Mouse (Mus musculus) MEL (cell line): ENCODE results near the gene Srp72. TPM values are rescaled to one million over a fixed set of nuclear protein-coding genes. Genes with fewer than 3 reads are reported as not detected.
A peak's percentile ranks its signal among the peaks of the same experiment; 100 is the strongest.

Source experiments
- DNase-seq: peaks from one replicate; pipeline ENCODE4 v3.0.0; 2011; ENCODE audit warnings: low read depth, low spot score
- H3K27ac ChIP-seq: 2 replicates; pipeline ENCODE4 v1.5.1; 2012; ENCODE audit warnings: low read depth, mild to moderate bottlenecking, control low read depth, low read length, moderate library complexity; ENCODE audit not compliant: control insufficient read depth
- H3K27me3 ChIP-seq, 2 experiments: fragments of 150-350 bp in 1 of 2; sonication (generic) in 1 of 2; 2 replicates each; pipeline ENCODE4 v1.6.1; 2012; ENCODE audit warnings: low read length in 2 of 2, mild to moderate bottlenecking in 2 of 2, improper control_type of control experiment in 1 of 2, moderate library complexity in 1 of 2; ENCODE audit not compliant: insufficient read depth in 2 of 2, control insufficient read depth in 1 of 2
- H3K36me3 ChIP-seq, 2 experiments: 2 replicates each; pipeline ENCODE4 v1.6.1; 2012 to 2014; ENCODE audit warnings: low read length in 2 of 2, improper control_type of control experiment in 1 of 2, inconsistent platforms in 1 of 2, mild to moderate bottlenecking in 1 of 2; ENCODE audit not compliant: insufficient read depth in 2 of 2, control insufficient read depth in 1 of 2
- H3K4me1 ChIP-seq, 2 experiments: fragments of 150-350 bp in 1 of 2; sonication (generic) in 1 of 2; 2 replicates each; pipeline ENCODE4 v1.6.1; 2012; ENCODE audit warnings: low read length in 2 of 2, improper control_type of control experiment in 1 of 2, mild to moderate bottlenecking in 1 of 2; ENCODE audit not compliant: insufficient read depth in 2 of 2, control insufficient read depth in 1 of 2
- H3K4me3 ChIP-seq, 2 experiments: fragments of 150-350 bp in 1 of 2; sonication (generic) in 1 of 2; 2 replicates each; pipeline ENCODE4 v1.5.1; 2012; ENCODE audit warnings: low read depth in 2 of 2, low read length in 2 of 2, mild to moderate bottlenecking in 2 of 2, moderate library complexity in 2 of 2, control low read depth in 1 of 2, improper control_type of control experiment in 1 of 2; ENCODE audit not compliant: control insufficient read depth in 1 of 2, insufficient read depth in 1 of 2
- H3K79me2 ChIP-seq: 2 replicates; pipeline ENCODE4 v1.6.1; 2012; ENCODE audit warnings: mild to moderate bottlenecking, low read length, moderate library complexity; ENCODE audit not compliant: control insufficient read depth, poor library complexity, insufficient read depth
- H3K9ac ChIP-seq: 2 replicates; pipeline ENCODE4 v1.6.1; 2012; ENCODE audit warnings: low read depth, mild to moderate bottlenecking, control low read depth, low read length, moderate library complexity; ENCODE audit not compliant: control insufficient read depth, poor library complexity, severe bottlenecking
- H3K9me3 ChIP-seq: fragments of 150-350 bp; sonication (generic); replicated peaks from 2 replicates; pipeline ENCODE4 v1.6.1; 2012; ENCODE audit warnings: mild to moderate bottlenecking, low read length, improper control_type of control experiment, moderate library complexity; ENCODE audit not compliant: insufficient read depth
- CTCF ChIP-seq, 3 experiments: IDR thresholded peaks in 2 of 3; conservative IDR thresholded peaks in 1 of 3; 2 replicates each; pipeline ENCODE4 v1.5.1; 2011 to 2012; ENCODE audit warnings: low read length in 3 of 3, low read depth in 2 of 3, mild to moderate bottlenecking in 2 of 3, improper control_type of control experiment in 1 of 3, inconsistent platforms in 1 of 3, mixed read lengths in 1 of 3, moderate library complexity in 1 of 3; ENCODE audit not compliant: control insufficient read depth in 1 of 3, insufficient read depth in 1 of 3, poor library complexity in 1 of 3, severe bottlenecking in 1 of 3
- ELF1 ChIP-seq: IDR thresholded peaks from 2 replicates; pipeline ENCODE4 v1.6.1; 2014; ENCODE audit warnings: low read depth, mild to moderate bottlenecking, inconsistent platforms, low read length, improper control_type of control experiment, moderate library complexity
- EP300 ChIP-seq, 2 experiments: IDR thresholded peaks; 2 replicates each; pipeline ENCODE4 v1.6.1; 2011; ENCODE audit warnings: improper control_type of control experiment in 2 of 2, low read length in 2 of 2, low read depth in 1 of 2, mild to moderate bottlenecking in 1 of 2
- ETS1 ChIP-seq: IDR thresholded peaks from 2 replicates; pipeline ENCODE4 v1.6.1; 2012; ENCODE audit warnings: low read depth, mild to moderate bottlenecking, inconsistent platforms, low read length, improper control_type of control experiment, moderate library complexity
- GATA1 ChIP-seq: IDR thresholded peaks from 2 replicates; pipeline ENCODE4 v1.6.1; 2011; ENCODE audit warnings: low read depth, low read length, improper control_type of control experiment
- HCFC1 ChIP-seq: IDR thresholded peaks from 2 replicates; pipeline ENCODE4 v1.6.1; 2012; ENCODE audit warnings: low read depth, mild to moderate bottlenecking, inconsistent platforms, low read length, improper control_type of control experiment, moderate library complexity
- MAX ChIP-seq: IDR thresholded peaks from 2 replicates; pipeline ENCODE4 v1.6.1; 2011; ENCODE audit warnings: low read length, improper control_type of control experiment
- MAZ ChIP-seq: IDR thresholded peaks from 2 replicates; pipeline ENCODE4 v1.6.1; 2012; ENCODE audit warnings: low read depth, mild to moderate bottlenecking, inconsistent platforms, low read length, improper control_type of control experiment
- MXI1 ChIP-seq: IDR thresholded peaks from 2 replicates; pipeline ENCODE4 v1.6.1; 2011; ENCODE audit warnings: mild to moderate bottlenecking, low read depth, low read length, improper control_type of control experiment
- MYC ChIP-seq: IDR thresholded peaks from 2 replicates; pipeline ENCODE4 v1.6.1; 2011; ENCODE audit warnings: low read depth, mild to moderate bottlenecking, low read length, improper control_type of control experiment, moderate library complexity
- NELFE ChIP-seq: IDR thresholded peaks from 2 replicates; pipeline ENCODE4 v1.6.1; 2011; ENCODE audit warnings: low read depth, low read length, improper control_type of control experiment
- POLR2A ChIP-seq, 2 experiments: IDR thresholded peaks; 2 replicates each; pipeline ENCODE4 v1.6.1; 2011 to 2012; ENCODE audit warnings: low read length in 2 of 2, mild to moderate bottlenecking in 2 of 2, control low read depth in 1 of 2, improper control_type of control experiment in 1 of 2, low read depth in 1 of 2, moderate library complexity in 1 of 2; ENCODE audit not compliant: control insufficient read depth in 1 of 2, insufficient read depth in 1 of 2, poor library complexity in 1 of 2
- POLR2AphosphoS2 ChIP-seq: IDR thresholded peaks from 2 replicates; pipeline ENCODE4 v1.6.1; 2011; ENCODE audit warnings: low read length, improper control_type of control experiment
- RCOR1 ChIP-seq: IDR thresholded peaks from 2 replicates; pipeline ENCODE4 v1.6.1; 2012; ENCODE audit warnings: low read depth, mild to moderate bottlenecking, inconsistent platforms, low read length, improper control_type of control experiment
- SIN3A ChIP-seq: IDR thresholded peaks from 2 replicates; pipeline ENCODE4 v1.6.1; 2012; ENCODE audit warnings: low read length, improper control_type of control experiment, inconsistent platforms
- SMC3 ChIP-seq: IDR thresholded peaks from 2 replicates; pipeline ENCODE4 v1.6.1; 2011; ENCODE audit warnings: low read depth, low read length, improper control_type of control experiment
- TAL1 ChIP-seq: IDR thresholded peaks from 2 replicates; pipeline ENCODE4 v1.6.1; 2012; ENCODE audit warnings: mild to moderate bottlenecking, inconsistent platforms, low read length, moderate library complexity, mixed read lengths
- TBP ChIP-seq: IDR thresholded peaks from 2 replicates; pipeline ENCODE4 v1.8.0; 2011; ENCODE audit warnings: low read depth, low read length, improper control_type of control experiment
- TCF12 ChIP-seq: IDR thresholded peaks from 2 replicates; pipeline ENCODE4 v1.6.1; 2014; ENCODE audit warnings: low read depth, mild to moderate bottlenecking, inconsistent platforms, low read length, improper control_type of control experiment, moderate library complexity
- USF1 ChIP-seq: IDR thresholded peaks from 2 replicates; pipeline ENCODE4 v1.6.1; 2014; ENCODE audit warnings: low read depth, mild to moderate bottlenecking, inconsistent platforms, low read length, improper control_type of control experiment, moderate library complexity
- polyA plus RNA-seq, 2 experiments: library from polyadenylated mRNA; stranded (reverse) in 1 of 2; unstranded in 1 of 2; fragments of >175 nt in 1 of 2; fragments of >200 nt in 1 of 2; gene quantifications; 2 replicates each; pipeline versions ENCODE4 v1.2.1 to v1.2.4; 2012; ENCODE audit warnings: low replicate concordance in 2 of 2, low read depth in 1 of 2; ENCODE audit not compliant: insufficient read length in 2 of 2, insufficient read depth in 1 of 2, missing spikeins in 1 of 2
- total RNA-seq: library from RNA; depleted of rRNA; stranded (reverse); fragments of 300-350 nt; gene quantifications from 2 replicates; pipeline ENCODE4 v1.2.3, GENCODE M21; 2012

Gene Srp72
- total and polyA plus RNA-seq, 3 experiments = 87.1 to 231 (median 140) TPM

DNA sequence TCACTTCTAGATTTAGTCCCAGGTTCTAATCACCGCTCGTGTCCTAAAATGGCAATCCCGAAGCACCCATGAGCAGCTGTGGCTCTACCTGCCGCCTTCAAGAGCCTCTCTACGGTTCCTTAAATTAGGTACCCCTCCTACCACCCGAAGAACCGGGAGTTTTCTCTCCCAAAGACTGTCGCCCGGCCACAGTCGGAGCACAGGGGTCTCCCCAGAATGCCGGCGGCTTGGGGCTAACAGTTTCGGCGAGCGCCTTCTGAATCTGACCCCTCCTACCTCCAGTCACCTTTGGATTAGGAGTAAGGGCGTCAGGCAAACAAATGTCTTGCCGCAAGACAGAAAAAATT is 303 bp upstream of the Srp72 start:
- H3K9ac ChIP-seq = peak overlapping the region; percentile 75
- H3K4me3 ChIP-seq = peak overlapping the region; percentile 99
- peaks cover 20 to 24% of the 10 kb centered on the region in 2 experiments for H3K36me3 ChIP-seq
- peak overlapping the region; percentile 8 for H3K27ac ChIP-seq
- DNase-seq = no peak
- H3K79me2 ChIP-seq = peaks cover 26% of the 10 kb centered on the region
- no peaks in the 10 kb centered on the region for H3K27me3 ChIP-seq
- peaks cover 5 to 10% of the 10 kb centered on the region in 2 experiments; a peak in 3 of 4 replicates for H3K4me1 ChIP-seq
- TF ChIP-seq POLR2AphosphoS2 (peak; percentile 68; the same call in 1 of the 2 replicates), POLR2A (IDR thresholded peaks at IDR 0.05; ENCODE audit: control insufficient read depth in 1 of 2, insufficient read depth in 1 of 2, low read depth in 1 of 2, low read length in 2 of 2, poor library complexity in 1 of 2) (no peak)
- no peaks in the 10 kb centered on the region for H3K9me3 ChIP-seq

GRCm38 (mm10) chr5:76975736-76976135 is 1.3 kb downstream of the Srp72 start:
- Histone ChIP-seq H3K9me3 (no peaks in the 10 kb centered on the region), H3K36me3 (peaks cover 24 to 29% of the 10 kb centered on the region in 2 experiments), H3K79me2 (peaks cover 26% of the 10 kb centered on the region), H3K27ac (no peak overlapping the region), H3K4me3 (peak overlapping the region in 1 of 2 experiments; percentile 99; a peak in 2 of 4 replicates), H3K27me3 (no peaks in the 10 kb centered on the region), H3K4me1 (peaks cover 5 to 10% of the 10 kb centered on the region in 2 experiments; a peak in 3 of 4 replicates), H3K9ac (peak overlapping the region; percentile 99)
- DNase-seq = no peak
- TF ChIP-seq SMC3 = no peak
- TF ChIP-seq TBP = 0 out of 2 replicates have a peak, but pooled peaks have one; percentile 10

DNA sequence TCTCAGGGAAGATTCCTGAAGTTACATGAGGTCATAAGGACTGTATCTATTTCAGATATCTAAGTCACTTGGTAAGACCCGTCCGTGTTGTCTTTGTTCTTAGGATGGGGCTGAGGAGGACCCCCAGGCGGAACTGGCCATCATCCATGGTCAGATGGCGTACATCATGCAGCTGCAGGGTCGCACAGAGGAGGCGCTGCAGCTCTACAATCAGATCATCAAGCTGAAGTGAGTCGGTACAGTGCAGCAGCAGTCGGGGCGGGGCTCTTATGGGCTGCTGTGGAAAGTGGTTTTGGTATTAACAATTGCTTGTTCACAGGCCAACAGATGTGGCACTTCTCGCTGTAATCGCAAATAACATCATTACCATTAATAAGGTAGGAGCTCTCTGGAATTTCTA is 9.5 kb downstream of the Srp72 start:
- Histone ChIP-seq H3K4me1 (no peaks in the 10 kb centered on the region), H3K36me3 (peaks cover 0 to 59% of the 10 kb centered on the region in 2 experiments; a peak in 2 of 4 replicates), H3K9me3 (no peaks in the 10 kb centered on the region), H3K27ac (no peak overlapping the region), H3K27me3 (no peaks in the 10 kb centered on the region), H3K9ac (no peak overlapping the region), H3K4me3 (no peak overlapping the region), H3K79me2 (no peaks in the 10 kb centered on the region; the same call in 1 of the 2 replicates)
- TF ChIP-seq CTCF (IDR thresholded peaks at IDR 0.05 in 2 of 3, conservative IDR thresholded peaks at IDR 0.05 in 1 of 3; ENCODE audit: control insufficient read depth in 1 of 3, insufficient read depth in 1 of 3, low read depth in 2 of 3, low read length in 3 of 3, poor library complexity in 1 of 3, severe bottlenecking in 1 of 3) (peak in 2 of 3 experiments; percentile 17 to 21; a peak in 2 of 6 replicates), NELFE (no peak)
- DNase-seq = no peak

DNA sequence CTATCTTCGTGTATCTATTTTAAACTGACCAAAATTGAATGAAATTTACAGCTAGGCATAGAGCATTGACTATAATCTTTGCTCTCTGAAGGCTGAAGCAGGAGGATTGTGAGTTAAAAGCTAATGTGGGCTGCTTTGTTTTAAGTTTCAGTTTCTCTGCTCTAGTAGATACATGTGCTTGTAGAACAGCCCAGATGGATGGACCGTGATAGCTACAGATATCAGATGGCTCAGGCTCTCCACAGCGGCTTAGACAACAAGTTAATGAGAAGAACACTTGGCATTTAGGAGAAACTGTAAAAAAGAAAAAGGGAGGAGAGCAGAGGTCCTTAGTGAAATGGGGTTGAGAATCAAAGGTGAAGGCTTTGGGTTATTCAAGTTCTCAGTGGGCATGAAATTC is 16.3 kb downstream of the Srp72 start:
- Histone ChIP-seq H3K27me3 (no peaks in the 10 kb centered on the region), H3K27ac (peak overlapping the region; percentile 26), H3K79me2 (no peaks in the 10 kb centered on the region; the same call in none of the 2 replicates), H3K4me3 (no peak overlapping the region), H3K36me3 (peaks cover 40 to 61% of the 10 kb centered on the region in 2 experiments), H3K9ac (no peak overlapping the region), H3K4me1 (peaks cover 19 to 27% of the 10 kb centered on the region in 2 experiments), H3K9me3 (no peaks in the 10 kb centered on the region)
- peak; percentile 63 for DNase-seq
- TF ChIP-seq MAZ (no peak), MAX (peak; percentile 38; the same call in 1 of the 2 replicates), SIN3A (peak; percentile 46; the same call in 1 of the 2 replicates), MYC (peak; percentile 71; the same call in 1 of the 2 replicates), HCFC1 (peak; percentile 35; the same call in 1 of the 2 replicates), ELF1 (no peak), EP300 (IDR thresholded peaks at IDR 0.05; ENCODE audit: low read depth in 1 of 2, low read length in 2 of 2) (peak; percentile 55 to 75), ETS1 (peak; percentile 56), GATA1 (peak; percentile 74), RCOR1 (0 out of 2 replicates have a peak, but pooled peaks have one; percentile 18), POLR2A (IDR thresholded peaks at IDR 0.05; ENCODE audit: control insufficient read depth in 1 of 2, insufficient read depth in 1 of 2, low read depth in 1 of 2, low read length in 2 of 2, poor library complexity in 1 of 2) (no peak), USF1 (no peak), TAL1 (0 out of 2 replicates have a peak, but pooled peaks have one; percentile 4), TCF12 (peak; percentile 71; the same call in 1 of the 2 replicates), MXI1 (peak; percentile 68; the same call in 1 of the 2 replicates)
